Mouse (Mus musculus): Measurements from ENCODE around the gene Atp8b5. TPM values are rescaled to one million over a fixed set of nuclear protein-coding genes. Genes with fewer than 3 reads are reported as not detected.

Gene Atp8b5
- polyA plus RNA-seq, 1 experiment: not detected

GRCm38 (mm10) chr4:43344932-43345331, 78.0 kb downstream of the Atp8b5 start:
- no peak overlapping the region for H3K27ac ChIP-seq (ENCODE audit: insufficient read depth, low read depth, low read length)
- TF ChIP-seq POLR2A (IDR thresholded peaks at IDR 0.05; ENCODE audit: borderline replicate concordance, low read depth, low read length) (no peak), CTCF (IDR thresholded peaks at IDR 0.05; ENCODE audit: low read depth, low read length) (no peak)

DNA sequence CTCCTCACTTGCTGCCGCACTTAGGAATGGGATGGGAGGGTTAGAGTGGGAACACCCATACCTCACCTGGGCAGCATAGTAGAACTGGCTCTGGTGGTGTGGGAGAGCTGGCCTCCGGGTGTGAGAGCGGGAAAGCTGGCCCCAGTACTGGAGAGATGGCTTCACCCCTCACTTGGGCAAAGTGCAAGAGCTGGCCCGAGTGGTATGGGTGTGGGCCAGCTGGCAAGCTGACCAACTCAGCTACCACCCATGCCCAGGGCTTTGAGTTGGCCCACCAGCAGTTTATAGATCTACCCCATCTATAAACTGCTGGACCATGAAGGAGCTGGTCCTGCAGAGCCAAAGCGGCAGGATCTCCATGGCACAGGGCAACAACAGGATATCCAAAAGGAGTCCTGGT, 82.2 kb downstream of the Atp8b5 start:
- no peak overlapping the region for H3K4me3 ChIP-seq (ENCODE audit: insufficient read depth, low read length)
- no peak for TF ChIP-seq CTCF (IDR thresholded peaks at IDR 0.05; ENCODE audit: low read depth, low read length)
- TF ChIP-seq POLR2A (IDR thresholded peaks at IDR 0.05; ENCODE audit: borderline replicate concordance, low read depth, low read length): no peak
- peaks cover 7% of the 10 kb centered on the region for H3K4me1 ChIP-seq (ENCODE audit: control insufficient read depth, insufficient read depth, low read length)
- H3K27ac ChIP-seq (ENCODE audit: insufficient read depth, low read depth, low read length): no peak overlapping the region

More at GRCm38 (mm10) chr4:43344932-43345331, 78.0 kb downstream of the Atp8b5 start:
- H3K4me1 ChIP-seq (ENCODE audit: control insufficient read depth, insufficient read depth, low read length): no peaks in the 10 kb centered on the region; the same call in 1 of the 2 replicates
- no peak overlapping the region for H3K4me3 ChIP-seq (ENCODE audit: insufficient read depth, low read length)

DNA sequence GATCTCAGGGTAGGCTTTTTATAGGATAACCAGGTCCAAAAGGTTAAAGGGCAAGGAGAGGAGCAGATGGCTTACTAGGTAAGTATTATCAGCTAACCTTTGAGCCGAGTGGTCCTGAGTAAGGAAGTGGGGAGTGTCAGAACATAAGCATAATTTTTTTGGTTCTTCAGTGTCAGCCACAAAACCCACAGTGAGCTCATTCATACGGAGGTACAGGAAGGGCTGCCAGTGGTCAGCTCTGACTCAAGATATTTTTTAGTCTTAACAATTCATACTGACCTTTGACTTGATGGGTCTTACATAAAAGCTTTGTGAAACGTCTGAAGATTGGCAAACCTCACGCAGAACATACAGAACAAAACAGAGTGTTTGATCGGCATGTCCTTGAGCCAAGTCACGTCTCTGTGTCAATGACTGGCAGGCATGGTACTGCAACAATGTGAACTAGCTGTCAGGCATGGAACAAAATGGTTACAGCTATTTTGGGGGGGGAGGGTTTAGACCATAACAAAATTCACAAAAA, 83.1 kb downstream of the Atp8b5 start:
- H3K4me1 ChIP-seq (ENCODE audit: control insufficient read depth, insufficient read depth, low read length): peaks cover 7% of the 10 kb centered on the region
- H3K27ac ChIP-seq (ENCODE audit: insufficient read depth, low read depth, low read length): no peak overlapping the region
- H3K4me3 ChIP-seq (ENCODE audit: insufficient read depth, low read length): no peak overlapping the region
- TF ChIP-seq CTCF (IDR thresholded peaks at IDR 0.05; ENCODE audit: low read depth, low read length) (no peak), POLR2A (IDR thresholded peaks at IDR 0.05; ENCODE audit: borderline replicate concordance, low read depth, low read length) (no peak)

DNA sequence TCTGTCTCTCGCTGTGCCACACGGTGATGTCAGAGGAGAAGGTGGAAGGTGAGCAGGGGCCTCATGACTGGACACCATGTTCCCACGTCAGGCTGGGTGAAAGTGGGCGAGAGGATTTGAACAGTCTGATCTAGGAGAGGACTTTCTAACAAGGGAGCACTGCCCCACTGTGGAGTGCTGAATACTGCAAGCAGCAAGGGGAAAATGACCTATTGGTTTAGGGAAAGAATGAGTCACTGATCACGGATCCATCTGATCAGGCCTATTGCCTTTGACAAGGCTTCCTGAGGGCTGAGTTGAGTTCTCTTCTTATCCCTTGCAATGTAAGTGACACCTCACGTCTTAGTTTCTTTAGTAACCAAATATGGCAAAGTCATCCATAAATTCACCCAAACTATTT, 86.7 kb downstream of the Atp8b5 start:
- Histone ChIP-seq H3K4me1 (ENCODE audit: control insufficient read depth, insufficient read depth, low read length) (peaks cover 7% of the 10 kb centered on the region), H3K4me3 (ENCODE audit: insufficient read depth, low read length) (no peak overlapping the region), H3K27ac (ENCODE audit: insufficient read depth, low read depth, low read length) (no peak overlapping the region)
- TF ChIP-seq CTCF (IDR thresholded peaks at IDR 0.05; ENCODE audit: low read depth, low read length) (no peak), POLR2A (IDR thresholded peaks at IDR 0.05; ENCODE audit: borderline replicate concordance, low read depth, low read length) (no peak)

DNA sequence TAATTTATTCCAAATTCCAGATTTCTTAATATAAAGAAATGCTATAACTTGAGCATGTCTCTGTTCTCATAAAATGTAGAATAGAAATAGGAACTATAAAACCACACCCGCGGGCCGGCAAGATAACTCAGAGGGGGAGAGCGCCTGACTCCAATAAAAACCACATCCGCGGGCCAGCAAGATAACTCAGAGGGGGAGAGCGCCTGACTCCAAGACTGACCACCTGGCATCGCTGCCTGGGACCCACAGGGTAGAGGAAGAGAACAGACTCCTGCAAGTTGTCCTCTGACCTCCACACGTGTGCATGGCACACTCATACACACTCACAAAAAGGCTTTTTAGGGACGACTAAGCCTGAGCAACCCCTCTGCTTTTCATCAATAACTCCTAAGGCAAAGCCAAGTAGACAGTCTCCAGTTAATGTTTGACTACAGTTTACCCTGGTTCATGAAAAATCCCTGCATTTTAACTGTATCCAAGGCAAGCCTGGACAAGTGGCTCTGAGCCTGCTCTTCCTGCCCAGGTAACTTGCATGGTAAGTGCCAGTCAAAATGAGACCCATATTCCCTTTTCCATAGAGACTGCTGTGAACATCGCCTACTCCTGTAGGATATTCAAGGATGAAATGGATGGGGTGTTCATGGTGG, 98.1 kb downstream of the Atp8b5 start:
- Histone ChIP-seq H3K4me3 (ENCODE audit: insufficient read depth, low read length) (no peak overlapping the region), H3K4me1 (ENCODE audit: control insufficient read depth, insufficient read depth, low read length) (peaks cover 3% of the 10 kb centered on the region), H3K27ac (ENCODE audit: insufficient read depth, low read depth, low read length) (no peak overlapping the region)
- TF ChIP-seq CTCF (IDR thresholded peaks at IDR 0.05; ENCODE audit: low read depth, low read length) (no peak), POLR2A (IDR thresholded peaks at IDR 0.05; ENCODE audit: borderline replicate concordance, low read depth, low read length) (no peak)

DNA sequence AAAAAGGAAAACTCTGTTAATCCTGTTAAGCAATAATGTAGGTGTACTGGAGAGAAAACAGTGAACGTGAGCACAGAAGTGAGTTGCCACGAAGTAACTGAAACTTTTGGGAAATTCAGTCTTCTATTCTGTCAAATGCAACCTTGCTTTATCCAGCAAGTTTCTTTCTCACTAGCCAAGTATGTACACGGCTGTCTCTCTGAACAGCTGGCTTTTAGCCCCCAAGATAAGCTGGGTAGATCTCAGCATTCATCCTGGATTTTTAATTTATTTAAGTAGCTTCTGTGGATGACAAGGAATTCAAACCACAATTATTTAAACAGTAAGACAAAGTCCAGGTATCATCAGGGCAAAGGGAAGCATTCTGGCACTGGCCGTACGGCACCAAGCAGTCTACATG, 100.3 kb downstream of the Atp8b5 start:
- Histone ChIP-seq H3K4me3 (ENCODE audit: insufficient read depth, low read length) (no peak overlapping the region), H3K4me1 (ENCODE audit: control insufficient read depth, insufficient read depth, low read length) (peaks cover 3% of the 10 kb centered on the region), H3K27ac (ENCODE audit: insufficient read depth, low read depth, low read length) (no peak overlapping the region)
- no peak for TF ChIP-seq POLR2A (IDR thresholded peaks at IDR 0.05; ENCODE audit: borderline replicate concordance, low read depth, low read length)
- TF ChIP-seq CTCF (IDR thresholded peaks at IDR 0.05; ENCODE audit: low read depth, low read length): no peak

GRCm38 (mm10) chr4:43367787-43368186, 100.8 kb downstream of the Atp8b5 start:
- TF ChIP-seq CTCF (IDR thresholded peaks at IDR 0.05; ENCODE audit: low read depth, low read length) (no peak), POLR2A (IDR thresholded peaks at IDR 0.05; ENCODE audit: borderline replicate concordance, low read depth, low read length) (no peak)
- Histone ChIP-seq H3K4me1 (ENCODE audit: control insufficient read depth, insufficient read depth, low read length) (peaks cover 3% of the 10 kb centered on the region), H3K27ac (ENCODE audit: insufficient read depth, low read depth, low read length) (no peak overlapping the region), H3K4me3 (ENCODE audit: insufficient read depth, low read length) (no peak overlapping the region)

DNA sequence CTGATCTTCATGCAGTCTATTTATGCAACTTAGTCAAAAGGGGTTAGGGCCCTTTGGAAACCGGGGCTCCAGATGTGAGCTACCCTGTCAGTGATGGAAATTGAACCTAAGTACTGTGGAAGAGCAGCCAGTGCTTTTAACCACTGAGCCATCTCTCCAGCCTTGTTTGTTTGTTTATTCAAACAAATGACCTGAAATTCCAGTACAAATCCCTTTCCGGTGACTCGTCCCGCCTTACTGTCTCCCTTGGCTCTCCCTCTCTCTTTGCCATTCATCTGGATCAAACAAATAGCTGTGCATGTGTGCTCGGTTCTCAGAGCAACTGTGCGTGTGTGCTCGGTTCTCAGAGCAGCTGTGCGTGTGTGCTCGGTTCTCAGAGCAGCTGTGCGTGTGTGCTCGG, 104.4 kb downstream of the Atp8b5 start:
- H3K4me3 ChIP-seq (ENCODE audit: insufficient read depth, low read length): no peak overlapping the region
- H3K4me1 ChIP-seq (ENCODE audit: control insufficient read depth, insufficient read depth, low read length): no peaks in the 10 kb centered on the region
- TF ChIP-seq CTCF (IDR thresholded peaks at IDR 0.05; ENCODE audit: low read depth, low read length) (no peak), POLR2A (IDR thresholded peaks at IDR 0.05; ENCODE audit: borderline replicate concordance, low read depth, low read length) (no peak)
- H3K27ac ChIP-seq (ENCODE audit: insufficient read depth, low read depth, low read length): no peak overlapping the region

DNA sequence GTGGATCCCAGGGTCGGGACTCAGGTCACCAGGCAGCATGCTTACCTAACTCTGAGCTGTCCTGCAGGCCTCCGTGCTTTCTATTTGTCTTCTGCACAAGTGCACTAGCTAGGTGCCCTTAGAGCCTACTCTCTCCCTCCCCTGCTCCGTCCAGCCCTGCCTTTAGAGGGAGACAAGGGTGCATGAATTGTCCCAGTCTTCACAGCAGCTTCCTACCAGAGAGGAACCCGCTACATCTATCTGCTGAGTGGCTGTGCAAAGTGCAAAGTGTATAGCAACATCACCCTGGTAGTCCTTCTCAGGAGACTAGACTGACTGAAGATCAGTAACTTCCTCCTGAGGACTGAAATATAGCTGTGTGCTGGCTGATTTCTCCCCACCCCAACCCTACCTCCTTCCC, 105.2 kb downstream of the Atp8b5 start:
- Histone ChIP-seq H3K4me3 (ENCODE audit: insufficient read depth, low read length) (no peak overlapping the region), H3K27ac (ENCODE audit: insufficient read depth, low read depth, low read length) (no peak overlapping the region), H3K4me1 (ENCODE audit: control insufficient read depth, insufficient read depth, low read length) (no peaks in the 10 kb centered on the region)
- TF ChIP-seq POLR2A (IDR thresholded peaks at IDR 0.05; ENCODE audit: borderline replicate concordance, low read depth, low read length) (no peak), CTCF (IDR thresholded peaks at IDR 0.05; ENCODE audit: low read depth, low read length) (no peak)

DNA sequence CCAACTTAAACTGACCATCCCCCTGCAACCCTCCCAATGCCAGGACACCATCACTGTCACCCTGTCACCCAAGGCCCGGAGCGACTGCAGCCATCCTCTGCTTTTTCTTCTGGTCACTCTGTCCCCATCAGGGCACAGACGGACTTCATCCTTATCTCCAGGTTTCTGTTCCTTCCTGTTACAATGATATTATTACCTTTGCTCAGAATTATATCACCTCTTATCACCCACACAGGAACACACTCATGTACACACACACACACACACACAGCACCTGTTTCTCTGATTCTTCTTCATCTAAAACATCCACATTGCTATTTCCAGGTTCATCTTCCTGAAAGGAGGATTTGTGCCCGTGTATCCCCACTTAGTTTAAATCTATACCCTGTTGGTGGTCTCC, 107.3 kb downstream of the Atp8b5 start:
- TF ChIP-seq POLR2A (IDR thresholded peaks at IDR 0.05; ENCODE audit: borderline replicate concordance, low read depth, low read length) (no peak), CTCF (IDR thresholded peaks at IDR 0.05; ENCODE audit: low read depth, low read length) (no peak)
- no peak overlapping the region for H3K27ac ChIP-seq (ENCODE audit: insufficient read depth, low read depth, low read length)
- H3K4me1 ChIP-seq (ENCODE audit: control insufficient read depth, insufficient read depth, low read length): no peaks in the 10 kb centered on the region
- no peak overlapping the region for H3K4me3 ChIP-seq (ENCODE audit: insufficient read depth, low read length)
